In the genomic region with DNA sequence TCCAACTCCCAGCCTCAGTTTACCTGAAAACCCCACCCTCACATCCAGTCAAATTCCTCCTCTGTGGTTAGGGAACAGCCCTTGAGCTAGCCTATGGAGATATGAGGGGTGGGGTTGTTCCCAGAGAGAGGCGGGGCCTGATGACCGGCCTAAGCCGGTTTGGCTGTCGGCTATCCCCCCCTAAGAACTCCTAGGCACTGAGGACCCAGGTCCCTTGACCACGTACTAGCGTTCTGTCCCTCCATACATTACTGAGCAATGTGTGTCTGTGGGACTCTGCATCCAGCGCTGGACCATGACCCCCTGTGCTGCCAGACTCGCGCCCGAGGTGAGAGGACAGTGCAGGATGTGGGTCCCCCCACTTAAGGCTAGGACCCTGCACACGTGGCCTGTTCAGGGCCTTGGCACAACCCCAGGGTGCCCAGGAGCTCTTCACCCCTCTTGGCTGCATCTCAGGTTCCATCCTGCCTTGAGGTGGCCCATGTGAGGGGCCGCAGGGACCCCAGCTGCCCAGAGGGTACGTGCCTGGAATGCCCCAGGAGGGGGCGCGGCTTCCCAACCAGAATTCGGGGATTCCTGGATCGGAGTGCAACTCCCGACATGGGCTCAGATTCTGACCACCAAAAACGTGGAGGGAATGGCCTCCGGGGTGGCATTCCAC, we compare ENCODE assay signal across 9 mouse cellular contexts. TPM values are rescaled to one million over a fixed set of nuclear protein-coding genes. Genes with fewer than 3 reads are reported as not detected.
DNase-seq lines count a peak whose midpoint lies in the region; ATAC-seq and TF ChIP-seq lines count a peak whose summit lies in the region.
"Had no signal": no experiment of that assay in that cellular context is flagged by ENCODE, and none has a peak within 500 bp of the region (broad histone marks: within the 10 kb centered on the region; RNA-seq: fewer than 3 reads in every experiment).

No protein-coding gene starts in this region.

- peak overlapping the region; percentile 71 for H3K27ac ChIP-seq in kidney, embryonic 16.5 days (ENCODE audit: low read length)
- H3K27ac ChIP-seq in embryonic facial prominence, embryonic 12.5 days = no peak overlapping the region
- no peak overlapping the region for H3K27ac ChIP-seq in hindbrain, postnatal 0 days

- H3K9me3 ChIP-seq in kidney, embryonic 16.5 days (ENCODE audit: low read length) = no peaks in the 10 kb centered on the region
- H3K9me3 ChIP-seq in embryonic facial prominence, embryonic 12.5 days = no peaks in the 10 kb centered on the region
- no peaks in the 10 kb centered on the region for H3K9me3 ChIP-seq in hindbrain, postnatal 0 days (ENCODE audit: low read length)

- ATAC-seq in kidney, embryonic 16.5 days (ENCODE audit: low FRiP score, low TSS enrichment) = peak; percentile 69; the same call in 1 of the 2 replicates
- ATAC-seq in embryonic facial prominence, embryonic 12.5 days (ENCODE audit: insufficient number of reproducible peaks, insufficient read depth, low FRiP score, low TSS enrichment) = peak; percentile 45
- ATAC-seq in hindbrain, postnatal 0 days = peak; percentile 18; the same call in 1 of the 2 replicates

- H3K4me2 ChIP-seq in kidney, embryonic 16.5 days (replicated peaks; ENCODE audit: low read depth, low read length) = peak overlapping the region; percentile 49
- peak overlapping the region; percentile 28 for H3K4me2 ChIP-seq in embryonic facial prominence, embryonic 12.5 days (replicated peaks)
- no peak overlapping the region for H3K4me2 ChIP-seq in hindbrain, postnatal 0 days (ENCODE audit: low read depth, low read length)

- H3K9ac ChIP-seq in kidney, embryonic 16.5 days (replicated peaks; ENCODE audit: low read length) = peak overlapping the region; percentile 48
- H3K9ac ChIP-seq in embryonic facial prominence, embryonic 12.5 days = peak overlapping the region; percentile 15
- H3K9ac ChIP-seq in hindbrain, postnatal 0 days (replicated peaks; ENCODE audit: low read length) = no peak overlapping the region

- H3K27me3 ChIP-seq in kidney, embryonic 16.5 days (ENCODE audit: insufficient read depth, low read length) = peaks cover 15% of the 10 kb centered on the region
- peaks cover 35% of the 10 kb centered on the region for H3K27me3 ChIP-seq in embryonic facial prominence, embryonic 12.5 days
- H3K27me3 ChIP-seq in hindbrain, postnatal 0 days (ENCODE audit: insufficient read depth, low read length) = peaks cover 6% of the 10 kb centered on the region

- TF ChIP-seq CTCF in hindbrain, postnatal 0 days (IDR thresholded peaks at IDR 0.05; ENCODE audit: low read depth) = no peak

- peak overlapping the region; percentile 41 for H3K4me3 ChIP-seq in kidney, embryonic 16.5 days (ENCODE audit: low read length)
- H3K4me3 ChIP-seq in embryonic facial prominence, embryonic 12.5 days = peak overlapping the region; percentile 8
- no peak overlapping the region for H3K4me3 ChIP-seq in hindbrain, postnatal 0 days (ENCODE audit: low read length)

- no peaks in the 10 kb centered on the region for H3K36me3 ChIP-seq in kidney, embryonic 16.5 days (ENCODE audit: insufficient read depth, low read length)
- no peaks in the 10 kb centered on the region for H3K36me3 ChIP-seq in embryonic facial prominence, embryonic 12.5 days
- no peaks in the 10 kb centered on the region for H3K36me3 ChIP-seq in hindbrain, postnatal 0 days (ENCODE audit: insufficient read depth, low read length)

- DNase-seq in kidney, adult 18-20 months = no peak
- no peak for DNase-seq in hindbrain, postnatal 0 days (ENCODE audit: low spot score)
- DNase-seq in neural tube, embryonic 10.5 days (ENCODE audit: extremely low spot score, low spot score) = peak; percentile 62
- DNase-seq in gastrocnemius, adult 8-10 months (ENCODE audit: low spot score in 2 of 2) = no peak
- DNase-seq in layer of hippocampus, adult 9-11 months = no peak
- no peak for DNase-seq in MN1 (ENCODE audit: low spot score)
- DNase-seq: right cerebral cortex, adult 18-20 months had no signal

- H3K4me1 ChIP-seq in kidney, embryonic 16.5 days (ENCODE audit: insufficient read depth, low read length) = peaks cover 16% of the 10 kb centered on the region
- H3K4me1 ChIP-seq in embryonic facial prominence, embryonic 12.5 days = peaks cover 19% of the 10 kb centered on the region
- no peaks in the 10 kb centered on the region for H3K4me1 ChIP-seq in hindbrain, postnatal 0 days (ENCODE audit: insufficient read depth, low read length)

- WGBS in kidney, embryonic 16.5 days = 10% methylated on average over 20 of the region's 20 CpGs
- 6% methylated on average over 20 of the region's 20 CpGs for whole genome bisulfite sequencing in embryonic facial prominence, embryonic 12.5 days
- 8% methylated on average over 20 of the region's 20 CpGs for WGBS in hindbrain, postnatal 0 days

RNA-seq across cellular contexts. Expression of a gene that starts 3.1 kb away (rescaled TPM):
- 10.5 and 11.3 TPM in 2 replicates for polyA plus RNA-seq in kidney, embryonic 16.5 days (2015; fragmentation: Nextera tagmentation; extraction: Ambion mirVana)
- 7.1 and 8.1 TPM in 2 replicates for polyA plus RNA-seq in embryonic facial prominence, embryonic 12.5 days (2016; fragmentation: Nextera tagmentation; extraction: Ambion mirVana)
- 2.9 and 3.3 TPM in 2 replicates for total RNA-seq in hindbrain, postnatal 0 days (2014; rRNA removed)
- polyA plus RNA-seq in hindbrain, postnatal 0 days (2015; fragmentation: Nextera tagmentation; extraction: Ambion mirVana) = 1.7 and 1.8 TPM in 2 replicates
- 1 to 10 TPM in 2 of 4 experiments, under 1 TPM in 2; 0.48 to 1.3 (median 0.84) TPM for total RNA-seq in gastrocnemius, adult 8-10 months (2022)

RNA-seq across cellular contexts. Expression of a gene that starts 20.0 kb away (rescaled TPM):
- polyA plus RNA-seq in kidney, embryonic 16.5 days (2015; fragmentation: Nextera tagmentation; extraction: Ambion mirVana) = 242 and 248 TPM in 2 replicates
- 227 and 245 TPM in 2 replicates for polyA plus RNA-seq in embryonic facial prominence, embryonic 12.5 days (2016; fragmentation: Nextera tagmentation; extraction: Ambion mirVana)
- total RNA-seq in hindbrain, postnatal 0 days (2014; rRNA removed) = 93.3 and 100 TPM in 2 replicates
- polyA plus RNA-seq in hindbrain, postnatal 0 days (2015; fragmentation: Nextera tagmentation; extraction: Ambion mirVana) = 143 TPM in 2 replicates
- total RNA-seq in gastrocnemius, adult 8-10 months (2022) = 10 to 100 TPM; 38.3 to 47.6 (median 39.7) TPM

RNA-seq across cellular contexts. Expression of a gene that starts 23.3 kb away (rescaled TPM):
- 4.2 and 4.4 TPM in 2 replicates for polyA plus RNA-seq in kidney, embryonic 16.5 days (2015; fragmentation: Nextera tagmentation; extraction: Ambion mirVana)
- polyA plus RNA-seq in embryonic facial prominence, embryonic 12.5 days (2016; fragmentation: Nextera tagmentation; extraction: Ambion mirVana) = 2.6 and 3.9 TPM in 2 replicates
- total RNA-seq in hindbrain, postnatal 0 days (2014; rRNA removed) = 11.6 and 19.1 TPM in 2 replicates
- 2.3 and 2.4 TPM in 2 replicates for polyA plus RNA-seq in hindbrain, postnatal 0 days (2015; fragmentation: Nextera tagmentation; extraction: Ambion mirVana)
- total RNA-seq in gastrocnemius, adult 8-10 months (2022) = 1 to 10 TPM; 7.3 to 8.6 (median 8.1) TPM

RNA-seq across cellular contexts. Expression of a gene that starts 27.4 kb away (rescaled TPM):
- 617 and 706 TPM in 2 replicates for polyA plus RNA-seq in kidney, embryonic 16.5 days (2015; fragmentation: Nextera tagmentation; extraction: Ambion mirVana)
- 475 and 505 TPM in 2 replicates for polyA plus RNA-seq in embryonic facial prominence, embryonic 12.5 days (2016; fragmentation: Nextera tagmentation; extraction: Ambion mirVana)
- 373 and 379 TPM in 2 replicates for total RNA-seq in hindbrain, postnatal 0 days (2014; rRNA removed)
- 757 and 762 TPM in 2 replicates for polyA plus RNA-seq in hindbrain, postnatal 0 days (2015; fragmentation: Nextera tagmentation; extraction: Ambion mirVana)
- 100 to 1,000 TPM; 510 to 613 (median 541) TPM for total RNA-seq in gastrocnemius, adult 8-10 months (2022)

RNA-seq across cellular contexts. Expression of a gene that starts 31.2 kb away (rescaled TPM):
- polyA plus RNA-seq in kidney, embryonic 16.5 days (2015; fragmentation: Nextera tagmentation; extraction: Ambion mirVana) = 309 and 332 TPM in 2 replicates
- 311 and 313 TPM in 2 replicates for polyA plus RNA-seq in embryonic facial prominence, embryonic 12.5 days (2016; fragmentation: Nextera tagmentation; extraction: Ambion mirVana)
- 17.2 and 17.9 TPM in 2 replicates for total RNA-seq in hindbrain, postnatal 0 days (2014; rRNA removed)
- polyA plus RNA-seq in hindbrain, postnatal 0 days (2015; fragmentation: Nextera tagmentation; extraction: Ambion mirVana) = 15.0 and 16.4 TPM in 2 replicates
- 1 to 10 TPM; 2.7 to 5.3 (median 4.3) TPM for total RNA-seq in gastrocnemius, adult 8-10 months (2022)

Comparison
In these comparisons a context has a peak if more than half of its experiments do, and no peak if none do; other contexts are left out.
1. ATAC-seq: peak in every context shown above with its lines; median percentile 69 in kidney, embryonic 16.5 days; 45 in embryonic facial prominence, embryonic 12.5 days; 18 in hindbrain, postnatal 0 days.